Mouse (Mus musculus): ENCODE data around the gene Pdha2.

Pdha2 gene

DNA sequence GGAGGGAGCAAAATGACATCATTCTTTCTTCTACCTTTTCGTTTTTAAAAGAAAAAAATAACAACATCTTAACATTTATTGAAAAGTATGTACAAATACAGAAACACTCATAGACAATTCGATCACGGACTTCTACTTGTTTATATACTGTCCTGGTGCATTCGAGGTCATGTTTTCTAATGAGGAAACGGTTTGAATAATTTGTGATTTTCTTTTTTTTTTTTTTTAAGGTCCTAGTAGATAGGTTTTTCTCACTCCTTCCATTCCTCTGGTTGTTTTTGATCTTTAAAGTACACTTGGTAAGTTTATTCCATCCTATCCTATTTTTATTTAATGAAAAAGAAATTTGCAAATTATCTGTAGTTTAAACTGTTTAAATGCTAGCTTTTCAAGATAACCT lies at the start of gene Pdha2:
TSS of gene Pdha2 (minus strand) at position 101 of the 400 bp plus-strand sequence.
- no peak for DNase-seq (ENCODE audit: low spot score in 2 of 2)

DNA sequence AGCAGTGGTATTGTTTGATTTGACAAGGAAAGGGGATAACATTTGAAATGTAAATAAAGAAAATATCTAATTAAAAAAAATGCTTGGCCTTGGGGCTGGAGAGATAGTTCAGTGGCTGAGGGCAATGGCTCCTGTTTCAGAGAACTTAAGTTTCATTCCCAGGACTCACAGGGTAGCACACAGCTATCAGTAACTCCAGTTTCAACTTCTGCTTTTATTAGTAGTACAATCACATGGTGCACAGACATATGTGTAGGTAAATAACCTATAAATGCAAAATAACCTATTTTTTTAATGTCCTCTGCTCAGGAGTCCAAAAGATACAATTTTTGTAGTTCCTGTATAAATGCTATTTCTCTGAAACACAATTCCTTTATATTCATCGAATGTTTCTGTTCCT lies 48.4 kb upstream of the Pdha2 start:
- DNase-seq (ENCODE audit: low spot score in 2 of 2), result no peak

DNA sequence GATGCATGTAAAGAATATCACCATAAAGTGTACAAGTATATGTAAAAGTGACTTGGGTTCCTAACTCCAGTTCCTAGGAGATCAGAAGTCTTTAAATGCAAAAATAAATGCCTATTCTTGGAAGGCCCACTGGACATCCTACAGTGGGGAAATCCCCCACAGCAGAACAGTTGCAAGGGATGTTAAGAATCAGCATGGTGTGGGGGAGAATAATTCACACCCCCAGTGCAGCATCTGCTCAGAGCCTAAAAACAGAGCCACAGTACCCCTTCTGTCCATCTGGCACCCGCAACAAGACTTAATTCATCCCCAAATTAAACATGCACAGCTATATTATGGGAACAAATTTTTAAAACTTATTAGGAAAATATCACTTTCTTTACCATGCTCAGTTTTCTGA lies 39.3 kb upstream of the Pdha2 start:
- no peak for DNase-seq (ENCODE audit: low spot score in 2 of 2)

DNA sequence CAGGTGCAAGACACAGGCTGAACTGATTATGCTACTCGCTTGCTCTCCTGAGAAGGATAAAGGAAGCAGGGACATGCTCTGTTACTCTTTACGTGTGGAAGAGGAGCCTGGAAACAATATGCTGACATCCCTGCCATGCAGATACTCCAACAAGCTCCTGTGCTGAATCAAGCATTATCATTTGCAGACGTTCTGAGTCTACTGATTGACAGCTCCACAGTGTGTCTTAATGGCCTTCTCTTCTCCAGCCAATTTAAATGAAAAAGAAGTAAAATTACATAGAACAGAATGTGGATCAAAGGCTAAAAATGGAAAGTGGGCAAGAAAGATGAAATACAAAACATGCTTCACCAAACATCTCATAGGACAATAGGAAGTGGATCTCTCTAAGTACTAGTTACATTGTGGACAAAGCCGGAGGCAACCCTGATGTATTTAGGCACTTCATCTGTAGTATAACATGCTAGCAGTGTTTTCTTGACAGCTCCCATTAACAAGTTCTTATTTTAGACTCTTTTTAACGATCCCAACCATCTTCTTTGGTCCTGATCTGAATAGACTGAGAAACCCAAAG lies 32.7 kb upstream of the Pdha2 start:
- DNase-seq (ENCODE audit: low spot score in 2 of 2), result no peak

DNA sequence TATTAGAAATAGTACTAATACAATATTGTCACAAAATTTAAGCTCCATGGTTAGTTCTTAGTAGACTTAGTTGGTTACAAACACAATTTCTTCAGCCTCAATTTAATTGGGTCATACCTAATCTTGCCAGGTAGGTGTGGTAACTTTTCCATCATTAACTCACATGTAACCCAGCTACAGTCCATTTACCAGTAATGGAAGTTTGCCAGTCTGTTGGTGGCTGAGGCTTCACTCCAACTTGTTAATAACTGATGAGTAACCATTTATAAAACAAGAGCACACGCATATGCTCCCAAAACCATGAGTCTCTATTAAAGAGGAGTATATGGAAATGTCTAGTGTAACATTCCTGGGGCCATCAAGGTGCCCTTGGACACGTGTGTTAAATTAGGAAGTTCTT lies 25.9 kb upstream of the Pdha2 start:
- no peak for DNase-seq (ENCODE audit: low spot score in 2 of 2)

DNA sequence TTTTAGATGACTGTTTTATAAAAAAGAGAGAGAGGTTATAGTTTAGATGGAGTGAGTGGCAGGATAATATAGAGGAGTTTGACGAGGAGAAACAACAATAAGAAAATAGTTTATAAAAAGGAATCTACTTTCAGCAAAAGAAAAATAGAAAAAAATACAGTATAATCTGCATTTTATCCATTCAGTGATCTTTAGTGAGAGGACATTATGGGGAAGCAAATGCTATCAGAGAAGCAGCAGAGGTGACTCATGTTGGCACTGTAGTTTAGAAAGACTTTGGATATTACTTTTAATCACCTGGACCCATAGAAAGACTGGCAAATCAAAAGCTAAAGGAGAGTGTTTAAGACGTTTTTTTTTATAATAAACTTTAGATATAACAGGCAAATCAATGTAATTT lies 17.0 kb upstream of the Pdha2 start:
- DNase-seq (ENCODE audit: low spot score in 2 of 2), result no peak

DNA sequence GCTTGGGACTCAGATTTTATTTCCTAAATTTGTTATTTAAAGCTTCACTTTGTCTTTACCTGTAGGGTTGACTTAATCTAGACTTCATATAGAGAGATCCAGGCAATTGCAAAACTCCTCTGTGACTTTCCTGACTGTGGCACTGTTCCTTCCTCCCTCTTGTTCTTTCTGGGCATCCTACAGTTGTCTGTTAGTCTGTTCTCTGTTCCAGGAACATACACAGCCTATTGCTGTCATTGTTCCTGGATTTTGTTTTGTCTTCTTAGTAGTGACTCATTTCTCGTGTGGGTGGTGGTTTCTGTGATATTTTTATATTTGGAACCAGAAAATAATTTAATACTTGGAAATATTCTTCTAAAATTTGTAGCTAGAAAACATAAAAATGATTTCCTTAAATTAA lies 10.2 kb upstream of the Pdha2 start:
- DNase-seq (ENCODE audit: low spot score in 2 of 2), result no peak

DNA sequence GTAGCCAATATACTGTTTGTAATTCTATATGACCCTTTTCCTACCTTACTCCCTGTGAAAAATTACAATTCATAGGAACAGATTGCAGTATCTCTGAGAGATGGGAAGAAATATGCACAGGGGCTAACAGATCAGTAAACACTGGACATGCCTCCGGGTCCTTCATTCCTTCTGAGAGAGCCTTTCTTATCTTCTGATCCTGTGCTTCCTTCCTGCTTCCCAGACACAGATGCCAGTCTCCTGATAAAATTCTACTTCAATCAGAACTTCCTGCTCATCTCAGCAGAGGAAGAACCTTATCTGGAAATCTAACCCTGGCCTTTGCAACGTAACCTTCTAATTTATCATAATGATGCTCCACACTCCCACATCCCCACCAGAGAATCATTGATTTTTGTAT lies 6.4 kb upstream of the Pdha2 start:
- DNase-seq (ENCODE audit: low spot score in 2 of 2), result no peak

DNA sequence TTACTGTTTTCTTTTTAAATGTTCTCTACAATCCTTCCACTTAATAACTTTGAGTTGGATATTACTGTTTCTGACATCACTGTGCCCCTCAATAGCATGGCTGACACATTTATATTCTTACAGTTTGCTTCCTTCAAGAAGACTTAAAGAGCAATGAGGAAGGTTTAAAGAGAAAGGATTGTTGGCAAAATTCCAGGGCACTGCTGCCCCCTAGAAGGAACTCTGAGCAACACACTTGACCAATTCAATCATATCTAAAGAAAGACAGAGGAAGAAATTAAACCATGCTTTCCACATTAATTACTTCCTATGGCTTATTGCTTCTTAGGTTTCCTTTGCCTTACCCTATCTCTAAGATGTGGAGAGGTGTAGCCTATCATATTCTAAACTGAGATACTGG lies 4.8 kb upstream of the Pdha2 start:
- DNase-seq (ENCODE audit: low spot score in 2 of 2), result no peak

DNA sequence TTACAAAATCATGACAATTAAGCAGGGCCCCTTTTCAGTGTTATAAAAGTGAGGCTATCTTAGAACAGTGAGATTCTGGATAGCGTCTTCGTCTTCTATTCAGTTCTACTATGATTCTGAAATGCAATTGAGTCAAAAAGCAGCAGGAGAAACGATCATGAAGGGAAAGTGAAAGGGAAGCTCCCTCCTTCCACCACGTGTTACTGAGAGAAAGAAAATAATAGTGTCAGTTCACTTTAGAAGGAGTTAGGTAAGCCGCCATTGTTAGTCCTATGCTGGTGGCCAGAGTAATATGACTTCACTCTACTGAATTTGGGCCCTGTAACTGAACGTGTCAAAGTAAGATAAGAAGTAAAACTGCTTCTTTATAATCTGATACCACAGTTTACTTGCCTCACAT lies 4.1 kb upstream of the Pdha2 start:
- no peak for DNase-seq (ENCODE audit: low spot score in 2 of 2)

DNA sequence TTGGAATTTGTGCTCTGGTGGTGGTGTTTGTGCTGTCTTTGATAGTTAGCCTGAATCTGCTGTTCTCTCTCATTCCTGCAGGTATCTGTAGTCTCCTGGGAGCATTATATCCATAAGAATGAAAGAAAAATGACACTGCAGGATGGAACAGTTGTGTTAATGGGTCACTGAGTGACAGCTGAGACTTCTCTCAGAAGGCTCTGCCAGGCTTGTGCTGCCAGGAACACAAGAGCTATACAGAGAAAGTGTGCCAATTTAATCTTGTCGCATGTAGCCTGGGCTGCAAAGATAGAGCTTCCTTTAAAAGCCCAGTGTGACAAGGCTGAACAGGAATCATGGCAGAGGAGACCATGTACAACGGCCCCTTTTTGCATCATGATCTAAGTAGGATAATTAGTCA lies 2.6 kb upstream of the Pdha2 start:
- DNase-seq (ENCODE audit: low spot score in 2 of 2), result no peak

DNA sequence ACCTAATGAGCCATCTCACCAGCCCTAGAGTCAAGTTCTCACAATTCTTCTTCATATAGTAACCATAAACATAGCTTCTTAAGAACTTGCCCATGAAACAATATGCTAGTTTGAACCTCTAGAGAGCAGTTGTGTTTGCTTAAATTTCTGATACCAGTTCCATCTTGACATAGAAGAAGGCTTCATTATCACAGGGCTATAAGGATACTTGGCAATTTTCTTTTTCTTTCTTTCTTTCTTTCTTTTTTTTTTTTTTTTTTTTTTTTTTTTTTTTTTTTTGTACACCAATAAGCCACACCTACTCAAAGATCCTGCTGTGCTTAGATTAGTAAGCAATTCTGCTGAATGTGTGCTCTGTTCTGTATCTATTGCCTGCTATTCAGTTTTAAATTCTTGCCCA lies 2.0 kb upstream of the Pdha2 start:
- DNase-seq (ENCODE audit: low spot score in 2 of 2), result no peak

DNA sequence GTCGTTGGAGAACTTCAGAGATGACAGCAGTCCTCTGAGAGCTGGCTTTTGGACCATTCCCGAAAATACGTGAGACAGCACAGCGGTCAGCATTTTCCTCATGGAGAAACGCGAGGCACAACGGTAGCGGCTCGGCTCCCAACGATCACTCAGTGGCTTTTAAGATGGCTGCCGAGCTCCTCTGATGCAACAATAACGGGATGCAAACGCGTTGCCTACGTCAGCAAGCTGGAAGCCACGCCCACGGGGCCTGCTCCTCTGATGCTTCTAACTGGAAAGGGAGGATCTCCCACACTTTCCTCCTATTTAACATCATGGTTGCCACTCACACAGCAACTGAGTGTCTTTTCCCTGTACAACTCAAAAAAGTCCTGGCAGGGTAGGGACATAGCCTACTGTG lies 511 bp downstream of the Pdha2 start:
- DNase-seq (ENCODE audit: low spot score in 2 of 2), result no peak

DNA sequence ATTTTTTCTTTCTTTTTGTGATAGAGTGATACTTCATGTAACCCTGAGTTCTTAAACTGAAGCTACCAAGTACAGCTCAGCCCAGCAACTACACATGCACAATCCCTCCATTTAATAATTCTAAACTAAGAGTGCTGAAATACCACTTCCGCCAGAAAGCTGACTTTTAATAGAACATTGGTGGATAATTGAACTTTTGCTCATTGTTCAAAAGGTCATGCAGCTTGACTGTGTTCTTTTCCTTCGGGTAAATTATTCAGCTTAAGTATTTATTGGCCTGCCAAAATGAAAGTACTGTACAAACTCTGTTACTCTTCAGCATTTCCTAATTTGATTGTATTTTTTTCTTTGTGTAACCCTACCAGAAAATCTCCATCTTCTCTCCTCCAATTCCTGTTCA lies 10.4 kb downstream of the Pdha2 start:
- no peak for DNase-seq (ENCODE audit: low spot score in 2 of 2)

DNA sequence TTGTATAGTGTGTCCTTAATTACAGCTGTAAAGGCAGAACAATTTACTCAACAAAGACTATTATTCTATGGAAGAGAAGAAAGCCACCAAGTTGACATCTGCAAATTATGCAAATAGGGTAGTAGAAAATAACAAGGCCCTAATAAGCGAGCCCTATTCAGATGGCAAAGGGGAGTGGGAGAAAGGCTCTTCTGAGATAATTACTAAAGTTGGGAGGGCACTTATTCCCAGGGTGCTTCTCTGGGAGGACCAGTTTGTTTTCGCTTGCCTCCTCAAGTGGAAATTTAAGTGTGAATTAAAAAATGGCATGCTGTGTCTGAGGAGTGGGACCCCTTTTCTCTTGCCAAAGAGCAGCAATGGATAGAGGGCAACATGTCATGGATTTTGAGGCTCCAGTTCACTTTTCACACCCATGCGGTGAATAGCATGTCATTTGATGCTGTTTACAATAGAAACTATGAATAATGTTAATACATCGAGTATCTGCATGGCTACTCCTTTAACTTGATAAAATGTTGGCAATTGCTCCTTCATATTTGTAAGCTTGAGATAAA lies 14.8 kb downstream of the Pdha2 start:
- no peak for DNase-seq (ENCODE audit: low spot score in 2 of 2)

DNA sequence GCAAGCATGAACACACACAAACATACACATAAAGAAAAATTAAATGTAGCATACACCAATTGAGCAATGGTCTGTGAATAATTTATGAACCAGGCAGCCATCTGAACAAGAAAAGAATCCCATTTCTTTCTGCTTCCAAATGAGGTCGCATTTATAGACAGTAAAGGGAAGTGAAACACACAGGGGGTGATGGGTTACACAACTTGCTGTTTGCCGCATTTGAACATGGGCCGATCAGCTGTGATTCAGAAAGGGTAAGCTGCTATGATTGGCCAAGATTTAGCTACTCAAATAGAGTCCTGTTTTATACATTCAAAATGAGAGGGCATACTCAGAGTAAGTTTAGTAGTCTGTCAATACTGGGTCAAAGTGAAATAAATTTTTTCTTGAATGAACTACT lies 20.5 kb downstream of the Pdha2 start:
- DNase-seq (ENCODE audit: low spot score in 2 of 2), result no peak

DNA sequence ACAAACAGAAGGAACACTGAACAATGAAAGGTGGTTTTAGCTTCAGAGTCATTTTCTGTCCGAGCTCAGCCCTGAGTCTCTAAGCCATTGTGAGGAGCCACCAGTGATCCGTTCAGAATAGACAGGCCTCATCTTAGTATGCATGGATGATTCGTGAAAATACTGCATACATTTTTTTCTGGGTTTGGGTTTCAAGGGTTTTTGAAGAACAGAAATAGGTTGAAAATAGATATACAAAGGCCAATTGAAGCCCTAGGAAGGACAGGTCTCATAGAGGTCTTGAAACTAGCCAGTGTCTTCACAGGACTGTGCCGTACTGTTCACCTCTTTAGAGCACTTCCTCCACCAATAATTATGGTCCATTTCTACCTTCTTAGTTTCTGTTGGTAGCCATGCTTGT lies 21.7 kb downstream of the Pdha2 start:
- no peak for DNase-seq (ENCODE audit: low spot score in 2 of 2)

DNA sequence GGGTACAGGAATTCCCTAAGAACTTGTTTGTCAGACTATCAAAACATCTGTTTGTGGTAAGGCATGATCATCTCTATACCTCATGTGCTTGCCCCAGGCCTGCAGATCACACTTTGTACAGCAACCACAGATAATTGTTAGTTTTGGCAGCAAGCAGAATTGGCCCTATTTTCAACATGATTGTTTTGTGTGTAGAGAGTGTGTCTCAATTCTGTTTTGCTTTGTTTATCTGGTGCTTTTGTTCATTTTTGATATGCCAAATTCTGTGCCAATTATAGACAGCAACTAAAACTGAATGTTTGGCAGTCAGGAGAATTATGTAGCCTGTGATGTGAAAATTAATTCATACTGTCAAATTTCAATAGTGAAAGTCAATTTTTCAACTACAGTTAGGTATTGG lies 51.2 kb downstream of the Pdha2 start:
- no peak for DNase-seq (ENCODE audit: low spot score in 2 of 2)
